Mouse (Mus musculus) mesoderm, embryonic 11.5 days (tissue): ENCODE results near the gene Dlx3.

Experiments
- DNase-seq: peaks from one replicate; pipeline ENCODE4 v3.0.0-alpha.2; 2012; ENCODE audit warnings: low read depth, low spot score

The Dlx3 gene

GRCm38 (mm10) chr11:95157356-95157755, 37.4 kb downstream of the Dlx3 start:
- DNase-seq, result no peak

DNA sequence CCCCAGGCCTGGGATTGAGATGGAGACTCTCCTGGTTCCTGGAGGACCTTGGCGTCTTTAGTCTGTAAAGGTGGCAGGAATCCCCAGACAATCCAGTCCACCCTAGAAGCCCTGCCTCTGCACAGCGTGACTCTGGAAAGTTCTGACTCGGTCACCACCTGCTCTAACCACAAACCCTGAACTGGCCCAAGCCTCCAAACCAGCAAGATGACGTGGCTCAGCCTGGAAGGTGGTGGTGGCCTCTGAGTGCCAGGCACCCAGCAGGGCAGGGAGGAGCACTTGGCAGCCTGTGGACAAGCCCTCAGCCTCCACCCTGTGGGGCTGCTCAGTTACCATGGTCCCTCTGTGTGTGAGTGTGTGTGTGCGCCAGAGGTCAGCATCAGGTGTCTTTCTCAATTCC, 38.0 kb downstream of the Dlx3 start:
- no peak for DNase-seq

- DNase-seq, result no peak
These were observed 39.9 kb downstream of the Dlx3 start for GRCm38 (mm10) chr11:95159763-95160371.

- no peak for DNase-seq
These were observed 40.8 kb downstream of the Dlx3 start for GRCm38 (mm10) chr11:95160693-95161092.

DNA sequence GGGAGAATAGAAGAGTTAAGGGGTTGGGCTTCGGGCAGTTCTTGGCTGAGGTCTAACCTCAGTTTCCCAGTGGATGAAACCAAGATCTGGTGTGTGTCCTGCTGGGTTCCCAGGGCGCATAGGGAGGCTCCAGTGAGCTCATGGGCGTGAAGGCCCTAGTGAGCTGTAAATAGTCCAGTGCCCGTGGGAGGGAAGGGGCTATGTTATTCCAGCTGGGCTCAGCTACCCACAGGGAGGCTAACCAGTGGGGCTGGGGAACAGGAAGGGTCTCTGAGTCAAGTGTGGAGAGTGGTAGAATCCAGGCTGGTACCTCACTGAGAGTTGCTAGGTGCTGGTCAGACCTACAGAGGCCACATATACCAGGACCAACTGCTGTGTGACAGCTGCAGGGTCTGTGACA, 41.8 kb downstream of the Dlx3 start:
- no peak for DNase-seq

GRCm38 (mm10) chr11:95165857-95166256, 45.9 kb downstream of the Dlx3 start:
- DNase-seq, result no peak
